Mouse (Mus musculus) CH12.LX (cell line): ENCODE measurements at regions not wholly inside any gene's neighbourhood (a gene's known extent, or its start where the extent isn't known, plus 50 kb on each side); places are given as distances from the start of the nearest gene placed in this dataset.
A peak's percentile ranks its signal among the peaks of the same experiment; 100 is the strongest.

ENCODE experiments used
- DNase-seq: peaks from one replicate; pipeline ENCODE4 v3.0.0-alpha.2; 2013; ENCODE audit errors: extremely low read depth
- H3K27ac ChIP-seq: 2 replicates; pipeline ENCODE4 v1.5.1; 2012; ENCODE audit warnings: low read depth, mild to moderate bottlenecking, control low read depth, moderate library complexity; ENCODE audit not compliant: insufficient read depth
- H3K27me3 ChIP-seq: replicated peaks from 2 replicates; pipeline ENCODE3; 2012; ENCODE audit warnings: inconsistent platforms
- H3K36me3 ChIP-seq, 2 experiments: replicated peaks in 1 of 2; 2 replicates each; pipeline versions ENCODE3 to v1.6.1; 2012; ENCODE audit warnings: inconsistent platforms in 1 of 2, low read length in 1 of 2, mild to moderate bottlenecking in 1 of 2, mixed read lengths in 1 of 2, moderate library complexity in 1 of 2; ENCODE audit not compliant: control insufficient read depth in 1 of 2, insufficient read depth in 1 of 2
- H3K4me1 ChIP-seq, 2 experiments: 2 replicates each; pipeline ENCODE4 v1.6.1; 2012; ENCODE audit warnings: inconsistent platforms in 1 of 2, moderate library complexity in 1 of 2; ENCODE audit not compliant: insufficient read depth in 2 of 2, control insufficient read depth in 1 of 2
- H3K4me2 ChIP-seq: 2 replicates; pipeline ENCODE4 v1.6.1; 2012; ENCODE audit warnings: low read depth, mild to moderate bottlenecking, control low read depth; ENCODE audit not compliant: poor library complexity, insufficient read depth, severe bottlenecking
- H3K4me3 ChIP-seq, 3 experiments: fragments of 150-350 bp in 1 of 3; sonication (generic) in 1 of 3; replicated peaks in 1 of 3; 2 replicates each; pipeline versions ENCODE3 to v1.5.1; 2011 to 2012; ENCODE audit warnings: low read depth in 2 of 3, low read length in 2 of 3, mild to moderate bottlenecking in 2 of 3, moderate library complexity in 2 of 3, control low read depth in 1 of 3, improper control_type of control experiment in 1 of 3, inconsistent platforms in 1 of 3, mixed read lengths in 1 of 3; ENCODE audit not compliant: poor library complexity in 1 of 3
- H3K79me2 ChIP-seq: replicated peaks from 2 replicates; pipeline ENCODE4 v1.6.1; 2012; ENCODE audit warnings: mild to moderate bottlenecking, moderate library complexity; ENCODE audit not compliant: control insufficient read depth, poor library complexity, insufficient read depth, severe bottlenecking; ENCODE audit errors: extremely low read depth
- H3K9ac ChIP-seq: 2 replicates; pipeline ENCODE4 v1.6.1; 2012; ENCODE audit warnings: low read depth, mild to moderate bottlenecking, control low read depth, moderate library complexity; ENCODE audit not compliant: insufficient read depth
- H3K9me3 ChIP-seq: replicated peaks from 2 replicates; pipeline ENCODE3; 2012; ENCODE audit warnings: low read length, inconsistent platforms, mixed read lengths
- BHLHE40 ChIP-seq: IDR thresholded peaks from 2 replicates; pipeline ENCODE4 v1.6.1; 2011; ENCODE audit warnings: mild to moderate bottlenecking, low read depth, low read length, improper control_type of control experiment
- CHD1 ChIP-seq: IDR thresholded peaks from 2 replicates; pipeline ENCODE4 v1.6.1; 2012; ENCODE audit warnings: low read depth, low read length, improper control_type of control experiment, inconsistent platforms
- EP300 ChIP-seq: IDR thresholded peaks from 2 replicates; pipeline ENCODE4 v1.6.1; 2011; ENCODE audit warnings: low read length, improper control_type of control experiment
- GABPA ChIP-seq: IDR thresholded peaks from 2 replicates; pipeline ENCODE4 v1.6.1; 2012; ENCODE audit warnings: low read depth, low read length, improper control_type of control experiment, inconsistent platforms; ENCODE audit not compliant: insufficient replicate concordance
- IRF4 ChIP-seq: IDR thresholded peaks from 2 replicates; pipeline ENCODE4 v1.6.1; 2014; ENCODE audit warnings: low read depth, mild to moderate bottlenecking, inconsistent platforms, low read length, improper control_type of control experiment
- JUND ChIP-seq: conservative IDR thresholded peaks from 2 replicates; pipeline ENCODE4 v1.6.1; 2011; ENCODE audit warnings: low read depth, low read length, improper control_type of control experiment
- KAT2A ChIP-seq: IDR thresholded peaks from 2 replicates; pipeline ENCODE4 v1.6.1; 2012; ENCODE audit warnings: low read length, improper control_type of control experiment, inconsistent platforms; ENCODE audit not compliant: insufficient replicate concordance
- MAZ ChIP-seq: IDR thresholded peaks from 2 replicates; pipeline ENCODE4 v1.6.1; 2012; ENCODE audit warnings: low read depth, mild to moderate bottlenecking, inconsistent platforms, low read length, improper control_type of control experiment, moderate library complexity
- MEF2A ChIP-seq: IDR thresholded peaks from 2 replicates; pipeline ENCODE4 v1.6.1; 2014; ENCODE audit warnings: low read depth, mild to moderate bottlenecking, inconsistent platforms, low read length, improper control_type of control experiment, borderline replicate concordance
- MXI1 ChIP-seq: IDR thresholded peaks from 2 replicates; pipeline ENCODE4 v1.6.1; 2011; ENCODE audit warnings: mild to moderate bottlenecking, low read depth, low read length, improper control_type of control experiment
- MYC ChIP-seq: IDR thresholded peaks from 2 replicates; pipeline ENCODE4 v1.6.1; 2011; ENCODE audit warnings: low read depth, mild to moderate bottlenecking, improper control_type of control experiment, low read length
- NELFE ChIP-seq: IDR thresholded peaks from 2 replicates; pipeline ENCODE4 v1.6.1; 2011; ENCODE audit warnings: low read depth, low read length, improper control_type of control experiment
- PAX5 ChIP-seq: IDR thresholded peaks from 2 replicates; pipeline ENCODE4 v1.6.1; 2012; ENCODE audit warnings: low read length, inconsistent platforms, mixed read lengths
- POLR2A ChIP-seq: IDR thresholded peaks from 2 replicates; pipeline ENCODE4 v1.6.1; 2011; ENCODE audit warnings: low read depth, mild to moderate bottlenecking, improper control_type of control experiment, low read length
- RAD21 ChIP-seq: IDR thresholded peaks from 2 replicates; pipeline ENCODE4 v1.6.1; 2011; ENCODE audit warnings: low read depth, mild to moderate bottlenecking, low read length, improper control_type of control experiment, moderate library complexity
- SIN3A ChIP-seq: IDR thresholded peaks from 2 replicates; pipeline ENCODE4 v1.6.1; 2012; ENCODE audit warnings: low read length, improper control_type of control experiment, inconsistent platforms
- SMC3 ChIP-seq: IDR thresholded peaks from 2 replicates; pipeline ENCODE4 v1.6.1; 2011; ENCODE audit warnings: low read depth, low read length, improper control_type of control experiment
- TBP ChIP-seq: conservative IDR thresholded peaks from 2 replicates; pipeline ENCODE4 v1.6.1; 2011; ENCODE audit warnings: low read depth, low read length, improper control_type of control experiment
- TCF12 ChIP-seq: IDR thresholded peaks from 2 replicates; pipeline ENCODE4 v1.6.1; 2014; ENCODE audit warnings: low read depth, mild to moderate bottlenecking, inconsistent platforms, low read length, improper control_type of control experiment
- UBTF ChIP-seq: IDR thresholded peaks from 2 replicates; pipeline ENCODE4 v1.6.1; 2012; ENCODE audit warnings: low read depth, mild to moderate bottlenecking, inconsistent platforms, low read length, improper control_type of control experiment, moderate library complexity
- USF1 ChIP-seq: IDR thresholded peaks from 2 replicates; pipeline ENCODE4 v1.6.1; 2014; ENCODE audit warnings: low read depth, mild to moderate bottlenecking, inconsistent platforms, low read length, improper control_type of control experiment
- ZC3H11A ChIP-seq: IDR thresholded peaks from 2 replicates; pipeline ENCODE4 v1.6.1; 2012; ENCODE audit warnings: low read depth, mild to moderate bottlenecking, inconsistent platforms, low read length, improper control_type of control experiment
- ZKSCAN1 ChIP-seq: IDR thresholded peaks from 2 replicates; pipeline ENCODE4 v1.6.1; 2012; ENCODE audit warnings: low read depth, inconsistent platforms, low read length, improper control_type of control experiment, borderline replicate concordance
- ZMIZ1 ChIP-seq: IDR thresholded peaks from 2 replicates; pipeline ENCODE4 v1.6.1; 2012; ENCODE audit warnings: low read depth, mild to moderate bottlenecking, inconsistent platforms, low read length, improper control_type of control experiment
- ZNF384 ChIP-seq: IDR thresholded peaks from 2 replicates; pipeline ENCODE4 v1.6.1; 2012; ENCODE audit warnings: low read depth, low read length, improper control_type of control experiment, inconsistent platforms
- dilution Hi-C: fragments of 300-500 bp; cut with MboI; formaldehyde crosslinking; loops from 2 replicates; pipeline ENCODE4 v1.14.3; 2020; ENCODE audit warnings: low sequenced_read_pairs; ENCODE audit not compliant: extremely low pct_unique_long_range_greater_than_20kb, extremely low pct_ligation_motif_present
- in situ Hi-C: fragments of 300-500 bp; cut with MboI; formaldehyde crosslinking; loops from 3 replicates; pipeline ENCODE4 v1.14.3; 2019; ENCODE audit warnings: low sequenced_read_pairs, low pct_ligation_motif_present, low pct_unique_long_range_greater_than_20kb, mixed read lengths

- dilution Hi-C loops (no loop called here), in situ Hi-C loops (loop anchor here (25.0 kb wide), 1 partner anchor 365 kb away; no protein-coding TSS in a partner anchor)
- H3K4me2 ChIP-seq: no peak overlapping the region
- no peaks in the 10 kb centered on the region for H3K36me3 ChIP-seq
- peaks cover 2% of the 10 kb centered on the region for H3K9me3 ChIP-seq
- no peak overlapping the region for H3K27ac ChIP-seq
- no peak overlapping the region for H3K4me3 ChIP-seq
- no peak for DNase-seq
- H3K4me1 ChIP-seq: peaks cover 4 to 15% of the 10 kb centered on the region in 2 experiments
- no peak overlapping the region for H3K9ac ChIP-seq
- no peaks in the 10 kb centered on the region for H3K27me3 ChIP-seq
- no peaks in the 10 kb centered on the region for H3K79me2 ChIP-seq
- TF ChIP-seq ZMIZ1: no peak
- TF ChIP-seq MXI1: no peak
- no peak for TF ChIP-seq KAT2A
- TF ChIP-seq IRF4: no peak
- no peak for TF ChIP-seq GABPA
- no peak for TF ChIP-seq TBP
- TF ChIP-seq ZKSCAN1: no peak
- no peak for TF ChIP-seq NELFE
- TF ChIP-seq TCF12: no peak
- no peak for TF ChIP-seq CHD1
Measured at GRCm38 (mm10) chr17:88272161-88272560, 168.3 kb upstream of the Foxn2 start.

DNA sequence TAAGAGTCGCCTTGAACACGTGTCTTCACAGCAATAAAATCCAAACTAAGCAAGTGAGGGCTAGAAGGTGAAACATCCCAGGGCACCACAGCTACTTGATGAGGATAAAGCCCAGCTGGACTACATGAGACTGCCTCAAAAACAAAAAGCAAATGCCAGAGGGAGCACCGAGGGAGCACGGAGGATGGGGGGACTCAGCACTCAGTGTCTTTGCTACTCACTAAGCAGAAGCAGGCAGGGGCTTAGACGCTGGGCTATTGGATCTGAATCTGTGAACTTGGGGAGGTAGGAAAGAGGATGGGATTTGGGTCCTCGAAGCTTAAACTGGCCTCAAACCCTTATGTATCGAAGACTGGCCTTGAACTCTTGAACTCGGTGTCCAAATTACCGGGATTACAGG, 167.0 kb upstream of the Foxn2 start:
- Histone ChIP-seq H3K27me3 (no peaks in the 10 kb centered on the region), H3K9me3 (no peaks in the 10 kb centered on the region), H3K79me2 (no peaks in the 10 kb centered on the region), H3K4me1 (peaks cover 4 to 15% of the 10 kb centered on the region in 2 experiments), H3K9ac (no peak overlapping the region), H3K27ac (no peak overlapping the region), H3K4me3 (no peak overlapping the region), H3K4me2 (no peak overlapping the region), H3K36me3 (no peaks in the 10 kb centered on the region)
- DNase-seq: no peak
- in situ Hi-C loops (loop anchor here (25.0 kb wide), 1 partner anchor 364 kb away; no protein-coding TSS in a partner anchor), dilution Hi-C loops (no loop called here)
- TF ChIP-seq TCF12: no peak

GRCm38 (mm10) chr17:88274003-88274698, 166.4 kb upstream of the Foxn2 start:
- dilution Hi-C loops (no loop called here), in situ Hi-C loops (loop anchor here (25.0 kb wide), 1 partner anchor 363 kb away; no protein-coding TSS in a partner anchor)
- Histone ChIP-seq H3K27me3 (no peaks in the 10 kb centered on the region), H3K27ac (no peak overlapping the region), H3K4me1 (peaks cover 4 to 15% of the 10 kb centered on the region in 2 experiments), H3K4me3 (no peak overlapping the region), H3K9ac (no peak overlapping the region), H3K9me3 (no peaks in the 10 kb centered on the region), H3K36me3 (no peaks in the 10 kb centered on the region), H3K79me2 (no peaks in the 10 kb centered on the region), H3K4me2 (peak overlapping the region; percentile 68; the same call in 1 of the 2 replicates)
- peak; percentile 69 for DNase-seq
- TF ChIP-seq USF1 (no peak), RAD21 (no peak), JUND (no peak), POLR2A (no peak), MEF2A (peak; percentile 95), SIN3A (peak; percentile 70), MAZ (peak; percentile 47; the same call in 1 of the 2 replicates), PAX5 (no peak), MYC (no peak), EP300 (peak; percentile 73), ZNF384 (peak; percentile 91), UBTF (0 out of 2 replicates have a peak, but pooled peaks have one; percentile 22), SMC3 (no peak), GABPA (no peak), ZC3H11A (no peak), KAT2A (no peak), BHLHE40 (peak; percentile 72), IRF4 (peak; percentile 90)
